In genomic region chr7:57512955-57513354, GRCm38 (mm10) we compare ENCODE assay signal across 12 mouse cellular contexts. TPM values are rescaled to one million over a fixed set of nuclear protein-coding genes. Genes with fewer than 3 reads are reported as not detected.
A peak's percentile ranks its signal among the peaks of the same experiment; 100 is the strongest.
DNase-seq lines count a peak whose midpoint lies in the region; ATAC-seq and TF ChIP-seq lines count a peak whose summit lies in the region.
"Had no signal": no experiment of that assay in that cellular context is flagged by ENCODE, and none has a peak within 500 bp of the region (broad histone marks: within the 10 kb centered on the region; RNA-seq: fewer than 3 reads in every experiment).

No protein-coding gene starts in this region.

- TF ChIP-seq CTCF in heart, adult 2 months (IDR thresholded peaks at IDR 0.05), result peak; percentile 52
- 0 out of 2 replicates have a peak, but pooled peaks have one; percentile 23 for TF ChIP-seq CTCF in lung, embryonic 14.5 days (IDR thresholded peaks at IDR 0.05; ENCODE audit: low read depth)

- TF ChIP-seq POLR2A in heart, adult 2 months (IDR thresholded peaks at IDR 0.05; ENCODE audit: insufficient read depth, low read depth, low read length), result no peak

- no peak for DNase-seq in heart, adult 2 months
- no peak for DNase-seq in heart, postnatal 14 days
- peak; percentile 52 for DNase-seq in lung, embryonic 14.5 days
- DNase-seq in lung, adult 18-20 months, result no peak
- DNase-seq in cerebellum, postnatal 36 days, result peak; percentile 21 to 43
- peak; percentile 40 for DNase-seq in right cerebral cortex, postnatal 4 days

- H3K4me3 ChIP-seq in heart, adult 2 months, result no peak overlapping the region
- H3K4me3 ChIP-seq in lung, embryonic 14.5 days (ENCODE audit: low read depth, low read length), result no peak overlapping the region
- H3K4me3 ChIP-seq: forebrain, embryonic 10.5 days; midbrain, embryonic 15.5 days had no signal

- TF ChIP-seq EP300 in heart, adult 2 months (IDR thresholded peaks at IDR 0.05; ENCODE audit: insufficient read depth, low read depth, low read length), result no peak

- H3K9me3 ChIP-seq in lung, embryonic 14.5 days (ENCODE audit: low read depth, low read length), result no peaks in the 10 kb centered on the region
- H3K9me3 ChIP-seq: forebrain, embryonic 10.5 days; midbrain, embryonic 15.5 days had no signal

- H3K36me3 ChIP-seq in heart, adult 2 months (ENCODE audit: control insufficient read depth, insufficient read depth, low read length), result no peaks in the 10 kb centered on the region
- H3K36me3 ChIP-seq in lung, embryonic 14.5 days (ENCODE audit: insufficient read depth), result no peaks in the 10 kb centered on the region
- H3K36me3 ChIP-seq: forebrain, embryonic 10.5 days; midbrain, embryonic 15.5 days had no signal

- H3K79me2 ChIP-seq in heart, adult 2 months (replicated peaks; ENCODE audit: control insufficient read depth, insufficient read depth, low read length), result no peaks in the 10 kb centered on the region

- no peaks in the 10 kb centered on the region for H3K4me1 ChIP-seq in heart, adult 2 months (ENCODE audit: control insufficient read depth, insufficient read depth, low read length)
- no peaks in the 10 kb centered on the region for H3K4me1 ChIP-seq in lung, embryonic 14.5 days (ENCODE audit: insufficient read depth)

- H3K4me2 ChIP-seq in lung, embryonic 14.5 days, result no peak overlapping the region
- H3K4me2 ChIP-seq: midbrain, embryonic 15.5 days had no signal

- peaks cover 9% of the 10 kb centered on the region for H3K27me3 ChIP-seq in heart, adult 2 months (ENCODE audit: control insufficient read depth, insufficient read depth, low read length)
- peaks cover 35% of the 10 kb centered on the region for H3K27me3 ChIP-seq in lung, embryonic 14.5 days (ENCODE audit: insufficient read depth, low read length)

- WGBS in heart, adult 2 months, result 25% methylated on average over 3 of the region's 3 CpGs
- 24% methylated on average over 3 of the region's 3 CpGs for WGBS in lung, embryonic 14.5 days

- H3K9ac ChIP-seq in heart, adult 2 months (ENCODE audit: low read depth, low read length), result no peak overlapping the region
- H3K9ac ChIP-seq in lung, embryonic 14.5 days, result no peak overlapping the region
- H3K9ac ChIP-seq: liver, embryonic 14.5 days; midbrain, embryonic 15.5 days had no signal

- ATAC-seq in lung, embryonic 14.5 days (ENCODE audit: insufficient read depth), result no peak
- ATAC-seq in activated CD4-positive, CD25-positive, alpha-beta regulatory T cell, adult 4 months, result no peak
- ATAC-seq: intestine, embryonic 16.5 days; midbrain, embryonic 15.5 days had no signal

- intact Hi-C loops in heart, adult 2 months (cut with DNase I), result loop anchor here (5.0 kb wide), 1 partner anchor 519 kb away; no protein-coding TSS in a partner anchor
- intact Hi-C loops in heart, postnatal 14 days (cut with DNase I), result loop anchor here (10.0 kb wide), 1 partner anchor 522 kb away; no protein-coding TSS in a partner anchor

- no peak overlapping the region for H3K27ac ChIP-seq in heart, adult 2 months
- H3K27ac ChIP-seq in lung, embryonic 14.5 days (ENCODE audit: low read depth), result no peak overlapping the region
- H3K27ac ChIP-seq: forebrain, embryonic 10.5 days; liver, embryonic 14.5 days; midbrain, embryonic 15.5 days had no signal

RNA-seq across cellular contexts. Expression of gene Gabra5, which starts 3.1 kb away (rescaled TPM):
- total RNA-seq in heart, adult 2 months (2021), result not detected
- polyA plus RNA-seq in heart, adult 2 months (2012; rRNA removed), result not detected in 2 replicates
- not detected for total RNA-seq in heart, postnatal 14 days (2021)
- polyA plus RNA-seq in lung, embryonic 14.5 days (2014; fragmentation: Nextera tagmentation; extraction: Ambion mirVana), result 0.07 TPM in 1 of 2 replicates, not detected in the other
- polyA plus RNA-seq in activated CD4-positive, CD25-positive, alpha-beta regulatory T cell, adult 4 months (2017; shearing (Covaris generic)), result not detected
- total RNA-seq: heart, adult 8-10 months had no signal

Comparison
In these comparisons a context has a peak if more than half of its experiments do, and no peak if none do; other contexts are left out.
1. DNase-seq: peak in lung, embryonic 14.5 days (single experiment), cerebellum, postnatal 36 days (2 of 2) and right cerebral cortex, postnatal 4 days (single experiment); none in heart, adult 2 months (0 of 2), heart, postnatal 14 days (0 of 2) and lung, adult 18-20 months (0 of 2).